Mouse (Mus musculus) cortical plate, adult 2 months (tissue): ENCODE results near the gene Arid3a.

ENCODE experiments used
- CTCF ChIP-seq: fragments of 200-500 bp; IDR thresholded peaks from 2 replicates; pipeline ENCODE4 v1.5.1; 2011; ENCODE audit warnings: mild to moderate bottlenecking, control low read depth, low read length; ENCODE audit not compliant: insufficient read depth; ENCODE audit errors: extremely low read depth
- POLR2A ChIP-seq: fragments of 200-500 bp; IDR thresholded peaks from 2 replicates; pipeline ENCODE4 v1.6.1; 2011; ENCODE audit warnings: mild to moderate bottlenecking, low read length, control low read depth; ENCODE audit not compliant: insufficient read depth; ENCODE audit errors: extremely low read depth

- TF ChIP-seq CTCF (no peak), POLR2A (no peak)
Measured at GRCm38 (mm10) chr10:79949873-79950272, 23.0 kb downstream of the Arid3a start.
